Mouse (Mus musculus): ENCODE results near the gene Zfp687. TPM values are rescaled to one million over a fixed set of nuclear protein-coding genes. Genes with fewer than 3 reads are reported as not detected.
A peak's percentile ranks its signal among the peaks of the same experiment; 100 is the strongest.
"Not testable (repeated sequence)": the region's sequence is repeated elsewhere in the genome, so short reads cannot be mapped to it uniquely, and the experiment has no call there.

The Zfp687 gene
- polyA plus RNA-seq, 1 experiment from 2014 or later, result 19.9 TPM

GRCm38 (mm10) chr3:95042166-95042837 lies 27.1 kb upstream of the Zfp687 start, which contains the start of gene Psmd4:
Psmd4 (minus strand) TSS chr3:95042614.
- Histone ChIP-seq H3K27me3 (replicated peaks) (no peaks in the 10 kb centered on the region), H3K4me2 (replicated peaks) (peak within 1 kb of the TSS; percentile 62), H3K27ac (peak within 1 kb of the TSS; percentile 71; the same call in 1 of the 2 replicates), H3K9me3 (no peaks in the 10 kb centered on the region), H3K36me3 (peaks cover 6% of the 10 kb centered on the region; the same call in 1 of the 2 replicates), H3K4me1 (replicated peaks) (peaks cover 9% of the 10 kb centered on the region), H3K9ac (peak within 1 kb of the TSS; percentile 88), H3K4me3 (replicated peaks) (peak within 1 kb of the TSS; percentile 93)
- peak; percentile 100 for ATAC-seq
- WGBS, result under 1% methylated on average over 36 of the region's 36 CpGs

GRCm38 (mm10) chr3:95041625-95042024 lies 26.4 kb upstream of the Zfp687 start:
- 12% methylated on average over 3 of the region's 3 CpGs for WGBS
- Histone ChIP-seq H3K36me3 (peaks cover 7% of the 10 kb centered on the region; the same call in 1 of the 2 replicates), H3K27ac (no peak overlapping the region), H3K4me3 (replicated peaks) (peak overlapping the region; percentile 93), H3K4me1 (replicated peaks) (peaks cover 9% of the 10 kb centered on the region), H3K9me3 (no peaks in the 10 kb centered on the region), H3K9ac (peak overlapping the region; percentile 88), H3K27me3 (replicated peaks) (no peaks in the 10 kb centered on the region), H3K4me2 (replicated peaks) (peak overlapping the region; percentile 57)
- ATAC-seq, result no peak

GRCm38 (mm10) chr3:95029953-95030352 lies 14.7 kb upstream of the Zfp687 start:
- Histone ChIP-seq H3K27ac (no peak overlapping the region), H3K27me3 (replicated peaks) (no peaks in the 10 kb centered on the region), H3K4me3 (replicated peaks) (no peak overlapping the region), H3K9me3 (no peaks in the 10 kb centered on the region), H3K36me3 (peaks cover 29% of the 10 kb centered on the region), H3K4me1 (replicated peaks) (peaks cover 18% of the 10 kb centered on the region), H3K9ac (no peak overlapping the region), H3K4me2 (replicated peaks) (no peak overlapping the region)
- ATAC-seq, result no peak
- 52% methylated on average over 3 of the region's 3 CpGs for WGBS

- not testable (repeated sequence) for H3K9me3 ChIP-seq; H3K4me2 ChIP-seq (replicated peaks); ATAC-seq; H3K9ac ChIP-seq; H3K27me3 ChIP-seq (replicated peaks); H3K4me3 ChIP-seq (replicated peaks)
- Histone ChIP-seq H3K36me3 (peaks cover 23% of the 10 kb centered on the region), H3K27ac (peak overlapping the region; percentile 51), H3K4me1 (replicated peaks) (peaks cover 24% of the 10 kb centered on the region)
- WGBS, result 78% methylated on average over 3 of the region's 3 CpGs
Observed at GRCm38 (mm10) chr3:95029291-95029827, 14.1 kb upstream of the Zfp687 start.

GRCm38 (mm10) chr3:95028603-95029002 lies 13.4 kb upstream of the Zfp687 start:
- no peak overlapping the region for H3K9ac ChIP-seq
- 60% methylated on average over 3 of the region's 3 CpGs for WGBS
- no peaks in the 10 kb centered on the region for H3K9me3 ChIP-seq
- H3K36me3 ChIP-seq, result peaks cover 18% of the 10 kb centered on the region
- H3K27ac ChIP-seq, result peak overlapping the region; percentile 51; the same call in 1 of the 2 replicates
- H3K27me3 ChIP-seq (replicated peaks), result no peaks in the 10 kb centered on the region
- peak; percentile 69 for ATAC-seq
- H3K4me1 ChIP-seq (replicated peaks), result peaks cover 25% of the 10 kb centered on the region
- no peak overlapping the region for H3K4me3 ChIP-seq (replicated peaks)
- H3K4me2 ChIP-seq (replicated peaks), result no peak overlapping the region

- Histone ChIP-seq H3K27me3 (replicated peaks) (no peaks in the 10 kb centered on the region), H3K9me3 (no peaks in the 10 kb centered on the region), H3K27ac (peak overlapping the region; percentile 62), H3K4me1 (replicated peaks) (peaks cover 25% of the 10 kb centered on the region), H3K4me2 (replicated peaks) (no peak overlapping the region), H3K36me3 (peaks cover 12% of the 10 kb centered on the region; the same call in 1 of the 2 replicates), H3K9ac (no peak overlapping the region), H3K4me3 (replicated peaks) (no peak overlapping the region)
- peak; percentile 48 for ATAC-seq
- WGBS, result 36% methylated on average over 5 of the region's 5 CpGs
Observed at GRCm38 (mm10) chr3:95027701-95028100, 12.5 kb upstream of the Zfp687 start.

- ATAC-seq, result peak; percentile 46
- no peak overlapping the region; the same call in 1 of the 2 replicates for H3K4me2 ChIP-seq (replicated peaks)
- no peaks in the 10 kb centered on the region for H3K27me3 ChIP-seq (replicated peaks)
- no peak overlapping the region for H3K4me3 ChIP-seq (replicated peaks)
- H3K36me3 ChIP-seq, result 0 out of 2 replicates have a peak, but pooled peaks cover 8% of the 10 kb centered on the region
- H3K27ac ChIP-seq, result 0 out of 2 replicates have a peak overlapping the region, but pooled peaks have one; percentile 62
- no peak overlapping the region for H3K9ac ChIP-seq
- H3K4me1 ChIP-seq (replicated peaks), result peaks cover 25% of the 10 kb centered on the region
- WGBS, result 41% methylated on average over 5 of the region's 5 CpGs
- H3K9me3 ChIP-seq, result no peaks in the 10 kb centered on the region
Observed at GRCm38 (mm10) chr3:95027057-95027645, 11.9 kb upstream of the Zfp687 start.

GRCm38 (mm10) chr3:95025202-95025601 lies 10.0 kb upstream of the Zfp687 start:
- H3K27me3 ChIP-seq (replicated peaks), result no peaks in the 10 kb centered on the region
- no peak overlapping the region for H3K9ac ChIP-seq
- H3K4me3 ChIP-seq (replicated peaks), result no peak overlapping the region
- H3K36me3 ChIP-seq, result no peaks in the 10 kb centered on the region
- H3K27ac ChIP-seq, result no peak overlapping the region
- H3K9me3 ChIP-seq, result no peaks in the 10 kb centered on the region
- WGBS, result 29% methylated on average over 5 of the region's 5 CpGs
- H3K4me2 ChIP-seq (replicated peaks), result peak overlapping the region; percentile 33; the same call in 1 of the 2 replicates
- H3K4me1 ChIP-seq (replicated peaks), result peaks cover 25% of the 10 kb centered on the region
- no peak for ATAC-seq

- H3K4me1 ChIP-seq (replicated peaks), result peaks cover 25% of the 10 kb centered on the region
- H3K27ac ChIP-seq, result 0 out of 2 replicates have a peak overlapping the region, but pooled peaks have one; percentile 17
- H3K36me3 ChIP-seq, result no peaks in the 10 kb centered on the region
- peak overlapping the region; percentile 33 for H3K4me2 ChIP-seq (replicated peaks)
- 19% methylated on average over 11 of the region's 11 CpGs for WGBS
- no peak overlapping the region for H3K4me3 ChIP-seq (replicated peaks)
- H3K9ac ChIP-seq, result 0 out of 2 replicates have a peak overlapping the region, but pooled peaks have one; percentile 4
- H3K9me3 ChIP-seq, result no peaks in the 10 kb centered on the region
- no peaks in the 10 kb centered on the region for H3K27me3 ChIP-seq (replicated peaks)
- 0 out of 2 replicates have a peak, but pooled peaks have one; percentile 2 for ATAC-seq
Observed at GRCm38 (mm10) chr3:95024551-95024950, 9.3 kb upstream of the Zfp687 start.

GRCm38 (mm10) chr3:95020956-95021355 lies 5.7 kb upstream of the Zfp687 start:
- H3K9ac ChIP-seq; ATAC-seq; H3K27me3 ChIP-seq (replicated peaks); H3K9me3 ChIP-seq; H3K4me2 ChIP-seq (replicated peaks); H3K27ac ChIP-seq; H3K36me3 ChIP-seq; H3K4me3 ChIP-seq (replicated peaks): not testable (repeated sequence)
- peaks cover 14% of the 10 kb centered on the region for H3K4me1 ChIP-seq (replicated peaks)
- 90% methylated on average over 5 of the region's 5 CpGs for WGBS

- Histone ChIP-seq H3K4me1 (replicated peaks) (peaks cover 6% of the 10 kb centered on the region), H3K9ac (no peak overlapping the region), H3K27ac (no peak overlapping the region), H3K4me2 (replicated peaks) (no peak overlapping the region), H3K9me3 (no peaks in the 10 kb centered on the region), H3K36me3 (no peaks in the 10 kb centered on the region), H3K27me3 (replicated peaks) (no peaks in the 10 kb centered on the region), H3K4me3 (replicated peaks) (no peak overlapping the region)
- WGBS, result 87% methylated on average over 2 of the region's 2 CpGs
- no peak for ATAC-seq
Observed at GRCm38 (mm10) chr3:95018741-95019140, 3.5 kb upstream of the Zfp687 start.

GRCm38 (mm10) chr3:95016532-95017056 lies 1.3 kb upstream of the Zfp687 start:
- H3K36me3 ChIP-seq, result peaks cover 8% of the 10 kb centered on the region; the same call in 1 of the 2 replicates
- ATAC-seq, result no peak
- WGBS, result 4% methylated on average over 21 of the region's 21 CpGs

More at GRCm38 (mm10) chr3:95016532-95017056, 1.3 kb upstream of the Zfp687 start:
- H3K9me3 ChIP-seq, result no peaks in the 10 kb centered on the region
- peak overlapping the region; percentile 97 for H3K27ac ChIP-seq
- peak overlapping the region; percentile 55 for H3K9ac ChIP-seq
- no peaks in the 10 kb centered on the region for H3K27me3 ChIP-seq (replicated peaks)
- peaks cover 12% of the 10 kb centered on the region for H3K4me1 ChIP-seq (replicated peaks)
- H3K4me3 ChIP-seq (replicated peaks), result peak overlapping the region; percentile 84
- H3K4me2 ChIP-seq (replicated peaks), result peak overlapping the region; percentile 90

All from intestine, embryonic 15.5 days (tissue).